Mouse (Mus musculus): ENCODE results near the gene Gin1.
"Not testable (repeated sequence)": the region's sequence is repeated elsewhere in the genome, so short reads cannot be mapped to it uniquely, and the experiment has no call there.

The Gin1 gene

DNA sequence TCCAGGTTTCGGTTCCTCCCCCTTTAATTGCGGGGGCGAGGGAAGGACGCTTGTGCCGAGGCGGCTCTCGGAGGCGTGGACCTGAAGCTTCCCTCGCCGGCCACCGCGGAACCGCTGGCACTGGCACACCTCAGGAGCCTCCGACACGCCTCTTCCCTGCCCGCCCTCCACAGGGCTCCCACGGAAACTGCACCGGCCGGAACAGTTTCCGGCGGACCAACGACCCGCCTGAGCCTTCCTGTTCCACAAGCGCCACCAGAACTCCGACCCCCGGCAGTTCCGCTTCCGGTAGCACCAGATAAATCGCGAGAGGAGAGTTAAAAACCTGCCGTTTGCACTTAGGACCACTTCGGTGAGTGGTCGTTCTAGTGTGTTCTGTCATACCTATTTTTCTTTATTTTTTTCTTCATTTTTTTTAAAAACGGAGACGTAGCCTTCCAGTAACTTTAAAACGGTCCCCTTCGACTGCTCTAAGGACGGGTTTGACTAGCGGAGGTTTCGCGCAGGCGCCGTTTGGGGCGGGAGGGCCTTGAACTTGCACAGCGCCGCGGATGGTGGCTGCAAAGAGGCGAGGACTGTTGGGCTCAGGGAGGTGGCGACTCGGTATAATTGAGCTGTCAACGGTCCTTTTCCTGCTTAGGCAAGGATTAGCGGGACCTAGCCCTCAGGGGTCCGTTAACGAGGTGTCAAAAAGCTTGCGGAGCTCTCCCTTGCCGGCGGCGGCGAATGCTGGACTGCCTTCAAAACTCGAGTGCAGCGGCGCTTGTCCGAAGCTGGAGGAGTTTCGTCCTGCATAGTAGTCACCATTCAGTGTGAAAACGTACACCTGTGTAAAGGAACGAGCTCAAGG is at the start of gene Gin1, which contains the start of gene Ppip5k2:
Gene Gin1 (plus strand): TSS at position 269 of the 850 bp plus-strand sequence.
Gene Ppip5k2 (minus strand): TSS at position 508 of the 850 bp plus-strand sequence.
- DNase-seq = peak; percentile 96

DNA sequence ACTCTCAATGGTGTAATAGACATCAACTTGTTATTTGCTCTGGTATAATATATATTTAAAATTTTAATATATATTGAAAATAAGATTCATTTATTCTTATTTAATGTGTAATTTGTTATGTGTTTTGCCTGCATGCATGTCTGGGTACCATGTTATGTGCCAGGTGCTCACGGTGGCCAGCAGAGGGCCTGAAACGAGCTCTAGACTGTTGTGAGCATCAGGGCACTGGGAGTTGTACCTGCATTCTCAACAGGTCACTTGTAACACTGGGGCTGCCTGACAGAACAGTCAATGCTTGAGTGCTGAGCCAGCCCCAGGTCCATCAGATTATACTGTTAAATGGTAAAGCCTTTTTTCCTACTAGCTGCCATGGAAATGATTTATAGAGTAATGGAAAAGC is 43.2 kb upstream of the Gin1 start:
- peak; percentile 11 for DNase-seq

DNA sequence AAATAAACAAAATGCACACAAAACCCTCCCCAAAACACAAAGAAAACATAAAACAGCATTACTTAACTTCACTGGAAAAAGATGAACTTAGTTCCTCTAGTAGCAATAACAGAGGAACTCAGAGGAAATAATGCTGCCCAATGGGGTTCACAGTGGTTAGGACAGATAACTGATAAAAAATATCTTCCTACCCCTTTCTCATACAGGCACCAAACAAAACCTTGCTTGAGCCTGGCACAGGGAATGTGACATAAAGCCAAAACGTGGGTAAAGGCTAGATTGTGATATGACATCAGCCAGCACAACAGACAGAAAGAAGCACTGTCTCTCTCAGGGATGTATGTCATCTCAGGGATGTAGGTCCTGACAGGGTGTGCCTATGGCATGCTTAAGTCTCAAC is 40.6 kb upstream of the Gin1 start:
- no peak for DNase-seq

DNA sequence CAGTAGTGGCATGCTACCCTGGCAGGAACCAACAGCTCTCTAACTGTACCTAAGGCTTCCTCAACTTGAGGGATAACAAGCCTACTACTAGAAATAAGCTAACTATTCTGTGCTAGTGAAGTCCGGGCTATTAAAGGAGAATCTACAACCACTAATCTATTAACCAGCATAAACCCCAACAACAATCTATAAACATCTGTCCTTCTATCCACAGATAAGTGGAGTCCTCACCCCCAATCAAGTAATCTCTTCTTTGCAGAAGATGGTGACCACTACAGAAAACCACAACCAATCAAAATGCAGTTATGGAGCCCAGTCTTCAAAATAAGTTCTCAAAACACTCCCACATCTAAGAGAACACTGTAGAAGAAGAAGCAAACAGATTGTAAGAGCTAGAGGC is 26.9 kb upstream of the Gin1 start:
- DNase-seq = no peak

DNA sequence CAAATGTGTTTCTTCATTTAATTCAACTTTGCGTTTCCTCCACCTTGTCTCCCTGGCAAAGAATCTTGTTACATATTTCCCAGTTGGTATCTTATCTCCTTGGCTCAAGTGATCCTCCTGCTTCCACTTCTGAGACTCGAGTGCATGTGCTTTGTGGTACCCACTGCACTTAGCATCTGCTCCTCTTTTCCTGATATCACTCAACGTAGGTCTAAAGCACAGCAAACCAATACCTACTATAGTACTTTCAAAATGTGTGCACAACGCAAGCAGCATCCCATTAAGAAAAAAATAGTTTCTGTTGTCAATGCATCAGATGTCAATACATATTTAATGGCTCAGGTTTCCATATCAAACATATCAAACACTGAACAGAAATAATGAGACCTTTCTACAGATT is 24.3 kb upstream of the Gin1 start:
- no peak for DNase-seq

DNA sequence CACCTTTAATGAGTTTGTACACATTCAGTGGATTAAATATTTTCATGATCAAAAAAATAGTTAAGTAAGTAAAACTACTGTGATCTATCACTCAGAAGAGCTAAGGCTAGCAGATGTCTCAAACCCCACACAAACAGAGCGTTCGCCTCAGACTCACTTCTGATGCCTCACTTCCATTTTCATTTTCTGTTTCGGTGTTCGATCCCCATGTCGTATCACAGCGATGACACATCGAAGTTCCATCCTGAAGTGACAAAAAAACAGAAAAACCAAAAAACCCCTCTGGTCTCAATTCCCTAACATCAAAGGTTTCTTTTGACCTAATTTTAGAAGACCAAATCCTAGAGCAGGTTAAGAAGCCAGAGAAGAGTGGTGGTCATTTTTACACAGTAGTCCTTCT is 23.7 kb upstream of the Gin1 start:
- DNase-seq = no peak

DNA sequence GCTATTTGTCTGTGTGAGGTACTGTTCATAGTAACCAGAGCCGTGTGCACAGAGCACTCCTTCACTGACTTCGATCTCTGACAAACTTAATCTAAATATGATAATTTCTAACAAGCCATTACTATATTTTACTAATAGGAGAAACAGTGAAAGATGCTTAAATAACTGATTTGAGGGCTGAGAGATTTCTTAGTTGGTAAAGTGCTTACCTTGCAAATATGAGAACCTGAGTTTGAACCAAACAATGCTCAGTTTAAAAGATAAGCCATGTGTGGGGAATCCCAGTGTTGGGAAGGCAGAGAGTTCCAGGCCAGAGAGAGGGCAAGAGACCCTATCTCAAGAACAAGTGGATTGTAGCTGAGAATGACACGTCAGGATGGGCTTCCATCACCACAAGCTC is 21.8 kb upstream of the Gin1 start:
- no peak for DNase-seq

DNA sequence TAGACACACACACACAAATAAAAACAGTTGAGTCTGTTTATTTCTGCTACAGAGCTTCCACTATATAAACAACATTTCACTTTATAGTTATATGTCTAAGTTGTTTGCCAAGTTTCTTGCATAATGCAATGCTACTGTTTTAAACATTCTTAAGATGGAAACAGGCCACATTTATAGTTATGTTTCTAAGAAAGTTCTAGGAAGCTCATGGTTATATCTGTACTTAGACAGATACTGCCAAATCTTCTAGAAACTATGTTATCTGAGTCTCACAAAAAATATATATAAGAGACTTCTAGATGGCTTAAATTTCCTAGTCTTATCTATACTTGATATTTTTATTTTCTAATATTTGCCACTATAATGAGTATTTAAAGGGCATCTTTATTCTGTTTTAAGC is 16.8 kb upstream of the Gin1 start:
- no peak for DNase-seq

DNA sequence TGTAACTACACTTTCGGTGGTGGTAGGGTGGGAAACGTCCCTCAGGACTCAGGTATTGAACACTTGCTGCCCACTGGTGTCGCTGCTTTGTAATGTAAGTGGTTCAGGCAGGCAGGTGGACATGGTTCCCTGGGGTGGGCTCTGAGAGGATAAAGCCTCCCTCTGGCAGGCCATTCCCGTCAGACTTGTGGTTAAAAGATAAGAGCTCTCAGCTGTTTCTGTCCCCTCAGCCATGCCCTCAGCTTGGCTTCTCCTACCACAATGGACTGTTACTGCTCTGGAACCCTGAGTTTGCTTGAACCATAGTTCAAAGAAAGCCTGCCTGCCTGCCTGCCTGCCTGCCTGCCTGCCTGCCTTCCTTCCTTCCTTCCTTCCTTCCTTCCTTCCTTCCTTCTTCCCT is 15.6 kb upstream of the Gin1 start:
- DNase-seq = no peak

DNA sequence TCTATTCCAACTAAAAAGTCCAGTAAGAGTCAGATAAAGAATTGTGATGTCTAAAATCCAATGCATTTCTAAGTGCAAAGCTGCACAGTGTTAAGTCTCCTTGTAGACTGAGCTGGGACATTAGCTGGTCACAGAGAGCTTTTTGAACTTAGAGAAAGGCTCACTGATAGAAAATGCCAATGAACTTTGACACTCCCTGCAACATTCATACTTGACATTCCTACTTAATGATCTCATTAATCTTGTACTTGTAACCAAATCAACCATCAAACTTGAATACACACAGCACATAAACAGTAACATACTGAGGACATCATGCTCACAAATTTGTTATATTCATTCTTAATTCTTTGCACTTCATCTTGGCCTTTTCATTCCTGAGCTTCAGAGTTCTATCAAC is 10.1 kb upstream of the Gin1 start:
- no peak for DNase-seq

DNA sequence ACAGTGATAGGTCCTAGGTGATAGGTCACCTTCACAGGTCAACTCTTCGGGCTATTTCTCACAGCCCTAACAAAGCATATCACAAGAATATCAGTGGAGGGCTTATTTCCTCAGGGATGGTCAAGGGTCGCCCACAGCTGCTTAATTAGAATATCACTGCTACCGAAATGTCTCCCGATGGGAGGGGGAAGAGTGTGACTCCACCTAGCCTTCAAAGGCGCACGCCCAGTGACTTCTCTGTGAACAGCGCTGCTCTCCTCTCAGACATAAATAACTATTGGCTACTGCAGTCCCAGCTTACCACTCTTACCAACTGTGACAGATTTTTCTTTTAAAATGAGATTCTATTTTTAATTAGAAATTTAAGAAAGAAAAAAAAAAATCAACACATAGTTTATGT is 9.4 kb upstream of the Gin1 start:
- no peak for DNase-seq

DNA sequence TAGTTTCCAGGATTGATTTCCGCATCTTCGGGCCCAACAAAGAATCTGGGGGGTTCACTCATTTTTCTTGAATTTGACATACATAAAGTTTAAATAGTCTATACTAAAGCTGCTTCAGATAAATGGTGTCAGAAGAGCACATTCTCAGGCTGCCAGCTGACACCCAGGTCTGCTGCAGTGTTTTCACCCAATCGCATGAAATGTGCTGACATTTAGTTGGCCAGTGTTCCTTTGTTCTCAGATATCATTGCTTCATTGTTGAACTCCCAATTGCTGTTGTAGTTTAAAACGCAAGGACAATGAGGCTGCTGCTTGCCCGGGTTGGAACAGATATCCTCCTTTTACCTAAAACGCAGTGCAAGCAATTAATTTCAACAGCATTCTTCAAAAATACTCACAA is 8.5 kb upstream of the Gin1 start:
- DNase-seq = no peak

DNA sequence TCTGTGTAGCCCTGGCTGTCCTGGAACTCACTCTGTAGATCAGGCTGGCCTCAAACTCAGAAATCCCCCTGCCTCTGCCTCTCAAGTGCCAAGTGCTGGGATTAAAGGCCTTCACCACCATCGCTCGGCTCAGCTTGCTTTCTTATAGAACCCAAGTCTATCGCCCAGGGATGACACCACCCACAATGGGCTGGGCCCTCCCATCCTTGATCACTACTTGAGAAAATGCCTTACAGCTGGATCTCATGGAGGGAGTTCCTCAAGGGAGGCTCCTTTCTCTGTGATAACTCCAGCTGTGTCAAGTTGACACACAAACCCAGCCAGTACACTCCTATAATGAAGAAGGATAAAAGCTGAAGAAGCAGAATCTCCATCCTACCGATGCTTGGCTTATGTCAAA is 4.3 kb upstream of the Gin1 start:
- not testable (repeated sequence) for DNase-seq

DNA sequence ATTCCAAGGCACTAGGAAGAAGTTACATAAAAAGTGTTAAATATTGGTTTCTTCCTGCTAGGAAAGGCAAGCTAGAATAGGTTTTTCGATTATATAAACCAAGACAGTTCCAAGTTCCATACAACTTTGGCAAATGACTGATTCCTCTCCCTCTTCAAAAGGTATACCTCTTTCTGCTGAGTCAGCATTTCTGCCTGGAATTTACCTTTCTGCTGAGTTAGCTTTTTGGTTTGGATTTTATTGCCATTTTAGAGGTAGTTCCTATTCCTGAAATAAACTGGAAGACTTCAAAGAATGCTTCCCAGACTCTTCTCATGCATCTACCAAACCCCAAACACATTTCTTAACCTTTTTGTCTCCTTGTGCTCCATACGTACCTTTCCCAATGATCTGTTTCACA is 1.9 kb upstream of the Gin1 start:
- no peak for DNase-seq

DNA sequence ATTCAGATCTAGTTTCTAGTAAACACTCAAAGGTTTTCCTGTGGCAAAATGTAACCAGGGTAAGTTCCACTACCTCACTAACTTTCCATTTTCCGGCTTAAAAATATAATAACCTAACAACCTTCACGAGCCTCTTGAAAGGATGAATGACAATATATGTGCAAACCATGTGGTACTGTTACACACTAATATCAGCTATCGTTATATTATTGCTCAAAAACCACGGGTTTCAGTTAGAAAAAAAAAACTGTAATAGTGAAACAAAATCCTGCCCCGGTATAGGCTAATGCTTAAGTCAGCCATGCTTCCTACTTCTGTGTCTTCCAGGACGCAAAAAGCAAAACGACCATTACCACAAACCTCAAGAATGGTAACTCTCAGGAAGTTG is 1.1 kb upstream of the Gin1 start:
- no peak for DNase-seq

DNA sequence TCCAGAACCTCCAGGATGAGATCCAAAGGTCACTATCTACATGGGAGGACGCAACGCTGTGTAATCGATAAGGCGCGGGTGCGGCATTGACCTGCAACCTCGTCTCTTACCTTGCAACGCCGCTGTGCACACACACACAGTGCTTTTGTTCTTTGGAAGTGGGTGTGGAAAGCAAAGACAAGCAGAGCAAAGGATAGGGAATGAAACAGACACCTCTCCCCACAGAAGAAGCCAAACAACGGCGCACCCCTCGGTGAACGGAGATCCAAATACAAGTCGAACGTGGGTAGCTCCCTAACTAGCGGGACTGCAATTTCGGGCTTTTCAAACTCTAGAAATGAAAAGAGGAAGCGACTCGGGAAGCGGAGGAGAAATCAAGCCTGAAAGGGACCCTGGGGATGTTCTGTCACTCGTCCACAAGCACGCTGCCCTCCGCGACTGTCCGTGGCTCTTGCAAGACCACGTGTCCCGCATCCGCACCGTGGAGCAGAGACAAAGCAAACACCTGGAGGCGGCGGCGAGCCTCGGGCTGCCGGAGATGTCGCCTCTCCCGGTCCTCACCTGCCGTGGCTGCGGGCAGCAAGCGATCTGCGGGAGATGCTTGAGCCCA is 573 bp upstream of the Gin1 start:
- no peak for DNase-seq

DNA sequence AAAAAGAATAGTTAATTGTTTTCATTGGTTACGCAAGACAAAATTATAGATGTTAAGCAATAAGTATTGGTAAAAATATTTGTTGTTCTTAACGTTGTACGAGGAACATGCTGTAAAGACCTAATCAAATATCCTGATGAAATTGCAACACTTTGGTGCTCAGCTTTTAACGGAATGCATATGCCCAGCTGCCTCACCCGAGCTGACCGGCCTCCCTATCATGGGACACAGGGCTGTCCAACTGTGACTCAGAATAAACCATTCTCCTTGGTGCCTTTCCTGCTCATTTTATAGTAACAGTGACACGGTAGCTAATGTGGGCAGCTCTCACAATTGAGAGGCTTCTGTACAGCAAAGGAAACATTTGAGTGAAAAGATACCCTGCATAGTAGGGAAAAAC is 1.1 kb downstream of the Gin1 start:
- DNase-seq = peak; percentile 23

DNA sequence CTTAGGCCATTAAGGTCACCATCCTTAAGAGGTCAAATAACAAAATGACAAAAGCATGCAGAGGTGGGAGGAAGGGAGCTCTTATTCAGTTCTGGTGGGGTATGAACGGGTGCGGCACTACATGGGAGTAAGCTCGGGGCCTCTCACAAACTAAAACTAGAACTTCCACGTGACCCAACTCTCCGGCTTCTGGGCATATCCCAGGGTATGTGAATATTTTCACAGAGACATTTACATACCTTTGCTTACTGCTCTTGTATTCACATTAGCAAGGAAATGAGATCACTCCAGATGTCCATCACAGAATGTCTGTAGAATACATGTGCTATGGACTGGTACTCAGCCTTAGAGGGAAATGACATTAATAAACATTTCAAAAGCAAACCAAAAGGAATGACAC is 1.8 kb downstream of the Gin1 start:
- no peak for DNase-seq

DNA sequence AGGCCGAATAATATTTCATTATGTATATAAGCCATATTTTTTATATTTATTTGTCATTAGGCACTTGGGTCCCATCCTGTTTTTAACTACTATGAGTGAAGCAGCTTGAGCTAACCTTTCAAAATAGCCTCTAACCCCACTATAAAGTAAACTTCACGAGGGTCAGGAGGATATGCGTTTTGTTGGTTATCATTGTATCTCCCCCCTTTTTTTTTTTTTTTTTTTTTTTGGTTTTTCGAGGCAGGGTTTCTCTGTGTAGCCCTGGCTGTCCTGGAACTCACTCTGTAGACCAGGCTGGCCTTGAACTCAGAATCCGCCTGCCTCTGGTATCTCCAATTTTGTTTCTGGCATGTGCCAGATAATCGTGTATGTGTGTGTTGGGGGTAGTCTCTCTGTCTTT is 3.4 kb downstream of the Gin1 start:
- no peak for DNase-seq

DNA sequence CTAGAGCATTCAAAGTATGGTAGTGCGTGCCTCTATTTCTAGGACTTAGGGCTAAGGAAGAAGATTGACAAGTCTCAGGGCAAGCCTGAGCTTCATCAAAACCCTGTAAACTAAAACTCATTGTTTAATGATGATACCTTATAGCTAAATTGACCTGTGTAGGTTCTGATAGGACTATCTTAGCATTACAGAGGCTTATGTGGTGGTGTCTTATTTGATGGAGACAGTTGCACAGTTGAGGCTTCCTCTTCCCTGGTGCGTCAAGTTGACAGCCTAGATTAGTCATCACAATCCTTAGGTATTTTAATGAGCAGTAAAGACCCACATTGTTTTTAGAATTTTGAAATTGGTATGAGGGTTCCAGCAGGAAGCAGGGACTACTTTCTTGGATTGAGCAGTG is 4.0 kb downstream of the Gin1 start:
- DNase-seq = no peak

DNA sequence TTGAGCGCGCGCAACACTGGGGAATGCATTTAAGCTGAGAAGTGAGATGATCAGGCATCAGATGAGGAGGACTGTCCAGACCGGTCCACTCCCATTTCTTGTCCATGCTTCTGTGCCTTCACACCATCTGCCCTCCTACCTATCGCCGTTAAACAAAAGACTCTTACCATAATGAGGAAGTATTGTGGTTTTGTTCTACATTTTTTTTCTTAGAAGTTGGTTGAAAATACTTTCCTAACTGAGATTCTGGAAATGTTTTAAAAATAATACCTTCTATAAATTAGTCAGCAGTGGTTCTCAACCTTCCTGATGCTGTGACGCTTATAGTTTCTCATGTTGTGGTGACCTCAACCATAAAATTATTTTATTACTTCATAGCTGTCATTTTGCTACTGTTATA is 11.7 kb downstream of the Gin1 start:
- DNase-seq = no peak

DNA sequence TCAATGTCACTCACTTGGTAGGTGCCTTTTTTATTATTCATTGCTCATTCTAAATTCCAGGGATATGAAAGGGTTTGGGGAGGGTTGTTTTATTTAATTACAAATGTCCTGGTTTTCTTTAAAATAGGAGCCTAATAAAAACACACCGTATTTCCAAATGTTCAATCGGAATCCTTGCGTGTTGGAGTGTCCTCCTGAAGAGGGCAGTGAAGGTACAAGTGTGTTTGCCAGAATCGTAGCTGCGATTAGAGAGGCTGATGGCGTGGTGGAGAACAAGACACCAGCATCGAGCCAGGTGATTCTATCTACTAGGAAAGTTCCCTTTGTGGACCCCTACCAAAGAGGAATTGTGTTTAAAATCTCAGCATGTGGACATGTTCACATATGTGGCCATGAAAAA is 15.0 kb downstream of the Gin1 start:
- DNase-seq = no peak

DNA sequence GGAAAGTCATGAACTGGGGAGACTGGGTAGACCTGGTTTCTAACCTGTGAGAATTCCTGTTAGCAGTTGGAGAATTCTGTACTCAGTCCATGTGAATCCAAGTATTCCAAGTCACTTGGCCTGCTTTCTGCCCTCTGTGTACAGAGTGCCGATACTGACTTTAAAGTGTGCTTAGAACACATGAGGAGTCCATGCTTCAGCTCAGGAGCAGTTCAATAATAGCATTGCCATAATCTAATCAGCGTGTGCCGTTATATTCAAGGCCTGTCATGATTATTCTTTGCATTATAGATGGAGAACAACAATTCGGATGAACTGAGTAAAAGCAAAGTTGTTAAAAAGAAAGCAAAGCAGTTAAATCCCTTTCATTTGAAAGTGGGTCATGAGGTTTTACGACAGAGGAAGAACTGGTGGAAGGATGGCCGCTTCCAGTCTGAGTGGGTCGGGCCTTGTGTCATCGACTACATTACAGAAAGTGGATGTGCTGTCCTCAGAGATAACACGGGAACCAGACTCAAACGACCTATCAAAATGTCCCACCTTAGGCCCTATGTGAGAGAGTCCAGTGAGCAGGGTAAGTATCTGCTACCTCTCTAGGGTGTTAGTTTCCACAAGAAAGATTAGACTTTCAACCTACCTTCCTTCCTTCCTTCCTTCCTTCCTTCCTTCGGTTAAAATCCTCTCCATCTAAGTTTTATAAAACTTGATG is 15.9 kb downstream of the Gin1 start:
- DNase-seq = no peak

DNA sequence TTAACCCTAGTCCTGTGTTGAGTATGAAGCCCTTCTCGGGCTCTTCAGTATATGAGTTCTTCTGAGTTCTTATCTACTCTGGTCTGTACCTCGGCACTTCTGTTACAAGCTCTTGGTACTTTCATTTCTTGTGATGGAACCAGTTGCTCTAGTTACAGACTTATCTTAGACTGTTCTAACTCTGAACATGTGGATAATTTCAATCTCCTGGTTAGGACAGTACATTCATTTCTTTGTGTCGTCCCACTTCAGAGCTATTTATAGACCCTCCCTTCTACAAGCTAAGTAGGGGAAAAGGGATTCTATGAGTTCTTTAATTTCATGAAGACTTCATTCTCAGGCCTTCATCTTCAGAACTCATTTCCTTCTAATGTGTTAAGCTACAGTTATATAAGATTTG is 17.7 kb downstream of the Gin1 start:
- DNase-seq = no peak

Data from lung, postnatal 36 days (tissue).